ENCODE assay signal across 28 mouse cellular contexts in genomic region chr5:68813306-68813705, GRCm38 (mm10).
DNase-seq lines count a peak whose midpoint lies in the region; ATAC-seq and TF ChIP-seq lines count a peak whose summit lies in the region.
"Had no signal": no experiment of that assay in that cellular context is flagged by ENCODE, and none has a peak within 500 bp of the region (broad histone marks: within the 10 kb centered on the region; RNA-seq: fewer than 3 reads in every experiment).

No protein-coding gene starts in this region.

- no peak overlapping the region for H3K27ac ChIP-seq in forebrain, embryonic 14.5 days (ENCODE audit: low read depth, low read length)
- H3K27ac ChIP-seq in forebrain, embryonic 10.5 days, result no peak overlapping the region
- H3K27ac ChIP-seq in midbrain, postnatal 0 days (ENCODE audit: low read depth, low read length), result no peak overlapping the region
- H3K27ac ChIP-seq in midbrain, embryonic 14.5 days (replicated peaks; ENCODE audit: low read depth, low read length), result no peak overlapping the region
- H3K27ac ChIP-seq in forebrain, postnatal 0 days (ENCODE audit: low read depth, low read length), result no peak overlapping the region
- H3K27ac ChIP-seq: embryonic facial prominence, embryonic 10.5 days; embryonic facial prominence, embryonic 15.5 days; heart, embryonic 10.5 days; heart, embryonic 15.5 days; hindbrain, embryonic 14.5 days; layer of hippocampus, adult 2 months; left cerebral cortex, adult 2 months; liver, embryonic 12.5 days; midbrain, embryonic 12.5 days had no signal

- no peak overlapping the region for H3K4me2 ChIP-seq in forebrain, embryonic 14.5 days (ENCODE audit: low read length)
- H3K4me2 ChIP-seq in midbrain, postnatal 0 days (ENCODE audit: low read depth, low read length, poor library complexity, severe bottlenecking), result no peak overlapping the region
- H3K4me2 ChIP-seq in midbrain, embryonic 14.5 days (ENCODE audit: low read length), result no peak overlapping the region
- H3K4me2 ChIP-seq in forebrain, postnatal 0 days (ENCODE audit: low read depth), result no peak overlapping the region
- H3K4me2 ChIP-seq: embryonic facial prominence, embryonic 15.5 days; heart, embryonic 15.5 days; hindbrain, embryonic 14.5 days; liver, embryonic 12.5 days; midbrain, embryonic 12.5 days had no signal

- TF ChIP-seq CTCF in midbrain, postnatal 0 days (IDR thresholded peaks at IDR 0.05), result no peak
- no peak for TF ChIP-seq CTCF in forebrain, postnatal 0 days (IDR thresholded peaks at IDR 0.05; ENCODE audit: low read depth)

- WGBS in forebrain, embryonic 14.5 days, result 55% methylated on average over 3 of the region's 3 CpGs
- 84% methylated on average over 3 of the region's 3 CpGs for WGBS in forebrain, embryonic 10.5 days
- 69% methylated on average over 3 of the region's 3 CpGs for WGBS in midbrain, postnatal 0 days
- 78% methylated on average over 3 of the region's 3 CpGs for WGBS in midbrain, embryonic 14.5 days
- 40% methylated on average over 3 of the region's 3 CpGs for WGBS in forebrain, postnatal 0 days

- H3K9ac ChIP-seq in forebrain, embryonic 14.5 days (ENCODE audit: low read length), result no peak overlapping the region
- H3K9ac ChIP-seq in midbrain, postnatal 0 days (replicated peaks; ENCODE audit: low read length, poor library complexity, severe bottlenecking), result no peak overlapping the region
- no peak overlapping the region for H3K9ac ChIP-seq in midbrain, embryonic 14.5 days (replicated peaks; ENCODE audit: low read length)
- no peak overlapping the region for H3K9ac ChIP-seq in forebrain, postnatal 0 days
- H3K9ac ChIP-seq: embryonic facial prominence, embryonic 15.5 days; heart, embryonic 15.5 days; hindbrain, embryonic 14.5 days; liver, embryonic 12.5 days; liver, postnatal 0 days; midbrain, embryonic 12.5 days had no signal

- no peaks in the 10 kb centered on the region for H3K27me3 ChIP-seq in forebrain, embryonic 14.5 days (replicated peaks; ENCODE audit: control insufficient read depth, insufficient read depth, low read length)
- no peaks in the 10 kb centered on the region for H3K27me3 ChIP-seq in forebrain, embryonic 10.5 days (ENCODE audit: poor library complexity, severe bottlenecking)
- no peaks in the 10 kb centered on the region for H3K27me3 ChIP-seq in midbrain, postnatal 0 days (ENCODE audit: insufficient read depth, low read length)
- H3K27me3 ChIP-seq in midbrain, embryonic 14.5 days (ENCODE audit: control insufficient read depth, insufficient read depth, low read length), result no peaks in the 10 kb centered on the region
- no peaks in the 10 kb centered on the region for H3K27me3 ChIP-seq in forebrain, postnatal 0 days (ENCODE audit: insufficient read depth, low read length)
- H3K27me3 ChIP-seq: embryonic facial prominence, embryonic 15.5 days; heart, embryonic 15.5 days; liver, embryonic 12.5 days; megakaryocyte, embryonic 14.5 days; midbrain, embryonic 12.5 days had no signal

- H3K4me3 ChIP-seq in forebrain, embryonic 14.5 days (ENCODE audit: low read depth, low read length), result no peak overlapping the region
- H3K4me3 ChIP-seq in forebrain, embryonic 10.5 days, result no peak overlapping the region
- no peak overlapping the region for H3K4me3 ChIP-seq in midbrain, postnatal 0 days (ENCODE audit: low read depth, low read length)
- H3K4me3 ChIP-seq in midbrain, embryonic 14.5 days (replicated peaks; ENCODE audit: low read depth, low read length), result no peak overlapping the region
- no peak overlapping the region for H3K4me3 ChIP-seq in forebrain, postnatal 0 days (ENCODE audit: low read depth, low read length)
- H3K4me3 ChIP-seq: embryonic facial prominence, embryonic 10.5 days; embryonic facial prominence, embryonic 15.5 days; heart, embryonic 10.5 days; heart, embryonic 15.5 days; layer of hippocampus, adult 2 months; left cerebral cortex, adult 2 months; liver, embryonic 12.5 days; megakaryocyte, embryonic 14.5 days; midbrain, embryonic 12.5 days had no signal

- intact Hi-C loops in heart, postnatal 10 days (cut with DNase I), result no loop called here

- H3K36me3 ChIP-seq in forebrain, embryonic 14.5 days (ENCODE audit: control insufficient read depth, insufficient read depth, low read length), result no peaks in the 10 kb centered on the region
- no peaks in the 10 kb centered on the region for H3K36me3 ChIP-seq in forebrain, embryonic 10.5 days (replicated peaks)
- no peaks in the 10 kb centered on the region for H3K36me3 ChIP-seq in midbrain, postnatal 0 days (ENCODE audit: insufficient read depth, low read length)
- no peaks in the 10 kb centered on the region for H3K36me3 ChIP-seq in midbrain, embryonic 14.5 days (ENCODE audit: control insufficient read depth, insufficient read depth, low read length)
- H3K36me3 ChIP-seq in forebrain, postnatal 0 days (ENCODE audit: insufficient read depth), result no peaks in the 10 kb centered on the region
- H3K36me3 ChIP-seq: embryonic facial prominence, embryonic 10.5 days; embryonic facial prominence, embryonic 15.5 days; heart, embryonic 10.5 days; heart, embryonic 15.5 days; liver, embryonic 12.5 days; midbrain, embryonic 12.5 days had no signal

- H3K4me1 ChIP-seq in forebrain, embryonic 14.5 days (ENCODE audit: control insufficient read depth, insufficient read depth, low read length), result no peaks in the 10 kb centered on the region
- H3K4me1 ChIP-seq in forebrain, embryonic 10.5 days, result no peaks in the 10 kb centered on the region
- H3K4me1 ChIP-seq in midbrain, postnatal 0 days (ENCODE audit: insufficient read depth, low read length), result no peaks in the 10 kb centered on the region
- H3K4me1 ChIP-seq in midbrain, embryonic 14.5 days (ENCODE audit: control insufficient read depth, insufficient read depth, low read length), result no peaks in the 10 kb centered on the region
- H3K4me1 ChIP-seq in forebrain, postnatal 0 days (ENCODE audit: insufficient read depth), result no peaks in the 10 kb centered on the region
- H3K4me1 ChIP-seq: embryonic facial prominence, embryonic 10.5 days; embryonic facial prominence, embryonic 15.5 days; heart, embryonic 10.5 days; heart, embryonic 15.5 days; liver, embryonic 12.5 days; megakaryocyte, embryonic 14.5 days; midbrain, embryonic 12.5 days had no signal

- peak; percentile 75; the same call in 1 of the 2 replicates for ATAC-seq in forebrain, embryonic 14.5 days
- ATAC-seq in midbrain, postnatal 0 days (ENCODE audit: low FRiP score), result no peak
- ATAC-seq in midbrain, embryonic 14.5 days (ENCODE audit: low FRiP score, low TSS enrichment), result no peak
- ATAC-seq in forebrain, postnatal 0 days, result peak; percentile 66
- ATAC-seq: CD4-positive, CD25-positive, alpha-beta regulatory T cell, adult 4 months; liver, embryonic 12.5 days; liver, postnatal 0 days had no signal

- no peaks in the 10 kb centered on the region for H3K9me3 ChIP-seq in forebrain, embryonic 14.5 days (replicated peaks; ENCODE audit: control insufficient read depth, low read length)
- no peaks in the 10 kb centered on the region for H3K9me3 ChIP-seq in forebrain, embryonic 10.5 days
- no peaks in the 10 kb centered on the region for H3K9me3 ChIP-seq in midbrain, postnatal 0 days (ENCODE audit: low read length)
- H3K9me3 ChIP-seq in midbrain, embryonic 14.5 days (ENCODE audit: control insufficient read depth, low read length), result no peaks in the 10 kb centered on the region
- no peaks in the 10 kb centered on the region for H3K9me3 ChIP-seq in forebrain, postnatal 0 days (ENCODE audit: low read length)
- H3K9me3 ChIP-seq: embryonic facial prominence, embryonic 10.5 days; embryonic facial prominence, embryonic 15.5 days; heart, embryonic 10.5 days; heart, embryonic 15.5 days; liver, embryonic 12.5 days; megakaryocyte, embryonic 14.5 days; midbrain, embryonic 12.5 days had no signal

- DNase-seq in forebrain, embryonic 14.5 days (ENCODE audit: low spot score), result peak; percentile 74
- no peak for DNase-seq in forebrain, embryonic 10.5 days (ENCODE audit: extremely low spot score, low spot score)
- DNase-seq in midbrain, postnatal 0 days (ENCODE audit: low spot score), result peak; percentile 63
- DNase-seq in midbrain, embryonic 14.5 days, result no peak
- peak; percentile 5 for DNase-seq in cerebellum, adult 9-11 months
- DNase-seq in forebrain, postnatal 0 days, result peak; percentile 12
- DNase-seq in heart, postnatal 10 days, result no peak
- DNase-seq in lung, postnatal 4 days, result no peak
- DNase-seq: adrenal gland, postnatal 25 days; gastrocnemius, postnatal 25 days; heart, adult 11 months; heart, postnatal 36 days; kidney, adult 2 months; kidney, postnatal 36 days; liver, postnatal 0 days; lung, postnatal 36 days; thymus, postnatal 25 days had no signal

Comparison
In these comparisons a context has a peak if more than half of its experiments do, and no peak if none do; other contexts are left out.
1. DNase-seq: peak in forebrain, embryonic 14.5 days (single experiment), midbrain, postnatal 0 days (single experiment), cerebellum, adult 9-11 months (single experiment) and forebrain, postnatal 0 days (single experiment); none in forebrain, embryonic 10.5 days (single experiment), midbrain, embryonic 14.5 days (single experiment), heart, postnatal 10 days (0 of 2) and lung, postnatal 4 days (0 of 2).
2. ATAC-seq: peak in forebrain, embryonic 14.5 days (single experiment) and forebrain, postnatal 0 days (single experiment); none in midbrain, postnatal 0 days (single experiment) and midbrain, embryonic 14.5 days (single experiment).